Mouse (Mus musculus): ENCODE measurements around the gene Kcnk15. TPM values are rescaled to one million over a fixed set of nuclear protein-coding genes. Genes with fewer than 3 reads are reported as not detected.

Kcnk15 gene
- total RNA-seq (2023): not detected

DNA sequence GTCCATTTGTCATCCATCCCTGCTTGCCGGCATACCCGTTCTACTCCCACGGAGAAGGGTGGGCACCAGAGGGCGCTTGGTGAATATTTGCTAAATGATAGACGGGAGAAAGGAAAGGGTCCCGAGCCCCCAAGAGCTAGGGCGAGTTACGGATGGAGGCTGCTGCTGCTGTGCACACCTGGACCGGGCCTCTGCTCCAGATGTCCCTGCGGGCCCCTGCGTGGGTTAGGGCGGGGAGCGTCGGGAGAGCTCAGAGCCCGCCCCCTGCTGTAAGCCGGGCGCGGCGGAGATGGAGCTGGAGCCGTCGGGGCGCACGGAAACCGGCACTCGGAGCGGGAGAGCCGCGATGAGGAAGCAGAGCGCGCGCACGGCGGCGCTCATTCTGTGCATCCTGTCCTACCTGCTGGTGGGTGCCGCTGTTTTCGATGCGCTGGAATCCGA, at the start of gene Kcnk15:
Gene Kcnk15 (plus strand): TSS at position 191 of the 441 bp plus-strand sequence.

DNA sequence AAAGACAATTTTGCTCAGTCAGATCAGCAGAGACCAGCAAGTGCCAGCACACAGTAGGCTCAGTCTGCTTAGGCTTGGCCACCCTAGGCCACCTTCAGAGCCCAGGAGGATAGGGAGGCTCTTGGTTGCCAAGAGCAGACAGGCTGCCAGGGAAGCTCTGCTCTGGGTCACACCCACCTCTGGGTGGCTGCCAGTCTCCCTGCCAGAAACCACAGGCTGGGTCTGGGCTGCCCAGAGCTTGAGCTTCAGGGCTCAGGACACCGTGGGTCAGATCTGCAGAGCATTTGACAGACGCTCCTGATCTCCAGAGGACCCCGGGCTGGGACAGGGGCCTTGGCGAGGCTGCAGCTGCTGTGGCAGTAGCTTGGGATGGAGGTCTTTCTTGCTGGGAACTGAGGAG, 32.8 kb upstream of the Kcnk15 start, which contains the start of gene Ccn5:
Gene Ccn5 (plus strand): TSS at position 255 of the 400 bp plus-strand sequence.

Other genes starting within 250 kb of the Kcnk15 start
- gene Serinc3, start 208.5 kb upstream of the Kcnk15 start, total RNA-seq (2023): 100 to 1,000 TPM; 429 to 431 TPM
- 10 to 100 TPM; 24.7 to 25.3 TPM for gene Pkig, start 195.3 kb upstream of the Kcnk15 start, total RNA-seq (2023)
- gene Ada, start 103.4 kb upstream of the Kcnk15 start, total RNA-seq (2023): 10 to 100 TPM; 10.2 to 11.0 TPM
- gene Ccn5, start 32.8 kb upstream of the Kcnk15 start, total RNA-seq (2023): not detected
- under 1 TPM; 0.22 to 0.26 TPM for gene Rims4, start 65.0 kb downstream of the Kcnk15 start, total RNA-seq (2023)
- gene Ywhab, start 141.3 kb downstream of the Kcnk15 start, total RNA-seq (2023): 100 to 1,000 TPM; 147 to 148 TPM
- gene Pabpc1l, start 171.8 kb downstream of the Kcnk15 start, total RNA-seq (2023): 10 to 100 TPM; 12.4 to 15.4 TPM
- 100 to 1,000 TPM; 149 to 157 TPM for gene Stk4, start 216.7 kb downstream of the Kcnk15 start, total RNA-seq (2023)
- 10 to 100 TPM; 40.4 to 47.2 TPM for gene Tomm34, start 217.5 kb downstream of the Kcnk15 start, total RNA-seq (2023)